Mouse (Mus musculus) heart, postnatal 0 days (tissue): ENCODE measurements at regions not wholly inside any gene's neighbourhood (a gene's known extent, or its start where the extent isn't known, plus 50 kb on each side); places are given as distances from the start of the nearest gene placed in this dataset.

Experiments
- CTCF ChIP-seq: IDR thresholded peaks from 2 replicates; pipeline ENCODE4 v1.5.1; 2016; ENCODE audit warnings: antibody characterized with exemption, control low read depth, low read depth
- EP300 ChIP-seq: IDR thresholded peaks from 2 replicates; pipeline ENCODE4 v1.6.1; 2016; ENCODE audit warnings: antibody characterized with exemption, low read depth

- TF ChIP-seq CTCF (no peak), EP300 (no peak)
Observed at GRCm38 (mm10) chr13:99056432-99057292, 72.3 kb upstream of the 1700024P04Rik start.
